Mouse (Mus musculus) liver, embryonic 11.5 days (tissue): Measurements from ENCODE around the gene Matn3. TPM values are rescaled to one million over a fixed set of nuclear protein-coding genes. Genes with fewer than 3 reads are reported as not detected.

Experiments used
- ATAC-seq: fragments of 200-750 bp; cut with Nextera tagmentation; replicated peaks from 2 replicates; pipeline ENCODE4 v1.8.0; 2017; ENCODE audit warnings: moderate number of reproducible peaks, mild to moderate bottlenecking, moderate TSS enrichment, moderate library complexity; ENCODE audit not compliant: low FRiP score
- DNase-seq: peaks from one replicate; pipeline ENCODE4 v3.0.0-alpha.2; 2017; ENCODE audit warnings: low spot score
- H3K27ac ChIP-seq: fragments of 300-500 bp; sonication (generic); 2 replicates; pipeline ENCODE4 v1.5.1; 2014; ENCODE audit warnings: mild to moderate bottlenecking, low read depth, low read length, control low read depth
- H3K27me3 ChIP-seq: fragments of 300-500 bp; sonication (generic); replicated peaks from 2 replicates; pipeline ENCODE4 v1.6.1; 2014; ENCODE audit warnings: low read length, mixed read lengths; ENCODE audit not compliant: control insufficient read depth, insufficient read depth
- H3K36me3 ChIP-seq: fragments of 300-500 bp; sonication (generic); 2 replicates; pipeline ENCODE4 v1.6.1; 2014; ENCODE audit warnings: mild to moderate bottlenecking, low read length, moderate library complexity, mixed read lengths; ENCODE audit not compliant: control insufficient read depth, insufficient read depth
- H3K4me1 ChIP-seq: fragments of 300-500 bp; sonication (generic); replicated peaks from 2 replicates; pipeline ENCODE4 v1.6.1; 2014; ENCODE audit warnings: low read length, mixed read lengths; ENCODE audit not compliant: control insufficient read depth, insufficient read depth
- H3K4me2 ChIP-seq: fragments of 300-500 bp; sonication (generic); 2 replicates; pipeline ENCODE4 v1.6.1; 2014; ENCODE audit warnings: mild to moderate bottlenecking, control low read depth, moderate library complexity
- H3K4me3 ChIP-seq: fragments of 300-500 bp; sonication (generic); 2 replicates; pipeline ENCODE4 v1.5.1; 2014; ENCODE audit warnings: low read depth, low read length, control low read depth
- H3K9ac ChIP-seq: fragments of 300-500 bp; sonication (generic); 2 replicates; pipeline ENCODE4 v1.6.1; 2014; ENCODE audit warnings: low read depth, low read length, control low read depth
- H3K9me3 ChIP-seq: fragments of 300-500 bp; sonication (generic); 2 replicates; pipeline ENCODE4 v1.6.1; 2016; ENCODE audit warnings: low read length, inconsistent platforms, mixed read lengths; ENCODE audit not compliant: control insufficient read depth
- WGBS: fragments of 180-500 bp; shearing (Covaris S2); extraction: QIAGEN DNeasy Blood & Tissue Kit; methylation state at CpG from one replicate; pipeline ENCODE4 v1.1.7; 2014; 5-methylcytosine and 5-hydroxymethylcytosine counted together
- polyA plus RNA-seq: library from polyadenylated mRNA; unstranded; fragments of >200 nt; fragmentation: Nextera tagmentation; extraction: Ambion mirVana; gene quantifications from 2 replicates; pipeline ENCODE4 v1.2.1, GENCODE M21; 2014

Matn3 gene
- polyA plus RNA-seq, 1 experiment from 2014 or later, result 0.37 TPM

- no peak for DNase-seq
- H3K27ac ChIP-seq, result no peak overlapping the region
- no peaks in the 10 kb centered on the region for H3K9me3 ChIP-seq
- WGBS, result 67% methylated on average over 8 of the region's 8 CpGs
- H3K27me3 ChIP-seq, result no peaks in the 10 kb centered on the region
- no peak overlapping the region for H3K4me2 ChIP-seq
- H3K36me3 ChIP-seq, result no peaks in the 10 kb centered on the region
- no peaks in the 10 kb centered on the region for H3K4me1 ChIP-seq
- no peak overlapping the region for H3K4me3 ChIP-seq
- ATAC-seq, result no peak
- H3K9ac ChIP-seq, result no peak overlapping the region
These were observed 45.5 kb downstream of the Matn3 start for GRCm38 (mm10) chr12:8993231-8993630.

DNA sequence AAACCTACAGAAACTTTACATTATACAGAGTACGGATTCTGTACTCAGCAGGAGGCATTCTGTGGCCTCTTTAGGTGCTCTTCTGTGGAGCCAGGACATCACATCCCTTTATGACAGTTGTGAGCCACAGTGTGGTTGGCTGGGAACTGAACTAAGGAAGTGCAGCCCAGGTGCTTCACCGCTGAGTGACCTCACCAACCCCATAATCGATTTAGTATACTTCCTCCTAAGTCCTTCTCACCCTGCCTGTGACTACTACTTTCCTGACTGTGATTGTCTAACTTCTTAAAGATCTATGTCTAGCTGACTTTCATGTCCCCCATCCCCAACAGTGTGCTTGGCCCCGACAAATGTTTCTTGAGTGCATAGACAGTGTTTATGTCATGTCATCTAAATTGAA, 50.6 kb downstream of the Matn3 start:
- H3K4me3 ChIP-seq, result no peak overlapping the region
- no peak overlapping the region for H3K9ac ChIP-seq
- no peak for DNase-seq
- no peak overlapping the region for H3K27ac ChIP-seq
- H3K36me3 ChIP-seq, result no peaks in the 10 kb centered on the region
- WGBS, result 75% methylated on average over 4 of the region's 4 CpGs
- H3K9me3 ChIP-seq, result no peaks in the 10 kb centered on the region
- ATAC-seq, result no peak
- H3K27me3 ChIP-seq, result no peaks in the 10 kb centered on the region
- no peaks in the 10 kb centered on the region for H3K4me1 ChIP-seq
- H3K4me2 ChIP-seq, result no peak overlapping the region

GRCm38 (mm10) chr12:9002038-9002648, 54.4 kb downstream of the Matn3 start:
- WGBS, result 16% methylated on average over 5 of the region's 5 CpGs
- no peak for ATAC-seq
- H3K4me1 ChIP-seq, result no peaks in the 10 kb centered on the region
- no peaks in the 10 kb centered on the region for H3K9me3 ChIP-seq
- no peak overlapping the region for H3K4me3 ChIP-seq
- H3K9ac ChIP-seq, result no peak overlapping the region
- no peaks in the 10 kb centered on the region for H3K36me3 ChIP-seq
- no peaks in the 10 kb centered on the region for H3K27me3 ChIP-seq
- no peak overlapping the region for H3K27ac ChIP-seq
- DNase-seq, result no peak
- H3K4me2 ChIP-seq, result no peak overlapping the region

GRCm38 (mm10) chr12:9007146-9007545, 59.4 kb downstream of the Matn3 start:
- WGBS, result 43% methylated on average over 4 of the region's 4 CpGs
- DNase-seq (no peak), ATAC-seq (no peak)
- H3K4me3 ChIP-seq, result no peak overlapping the region
- H3K27ac ChIP-seq, result no peak overlapping the region
- no peaks in the 10 kb centered on the region for H3K4me1 ChIP-seq
- no peak overlapping the region for H3K9ac ChIP-seq
- no peaks in the 10 kb centered on the region for H3K27me3 ChIP-seq
- no peaks in the 10 kb centered on the region for H3K36me3 ChIP-seq
- H3K9me3 ChIP-seq, result no peaks in the 10 kb centered on the region
- H3K4me2 ChIP-seq, result no peak overlapping the region

GRCm38 (mm10) chr12:9007811-9008210, 60.1 kb downstream of the Matn3 start:
- no peak overlapping the region for H3K4me3 ChIP-seq
- DNase-seq (no peak), ATAC-seq (no peak)
- no peaks in the 10 kb centered on the region for H3K27me3 ChIP-seq
- no peaks in the 10 kb centered on the region for H3K36me3 ChIP-seq
- WGBS, result 86% methylated on average over 6 of the region's 6 CpGs
- no peaks in the 10 kb centered on the region for H3K4me1 ChIP-seq
- no peaks in the 10 kb centered on the region for H3K9me3 ChIP-seq
- H3K4me2 ChIP-seq, result no peak overlapping the region
- no peak overlapping the region for H3K27ac ChIP-seq
- H3K9ac ChIP-seq, result no peak overlapping the region

- Histone ChIP-seq H3K27ac (no peak overlapping the region), H3K27me3 (no peaks in the 10 kb centered on the region), H3K9me3 (no peaks in the 10 kb centered on the region), H3K36me3 (no peaks in the 10 kb centered on the region), H3K9ac (no peak overlapping the region), H3K4me2 (no peak overlapping the region), H3K4me3 (no peak overlapping the region), H3K4me1 (no peaks in the 10 kb centered on the region)
- no peak for ATAC-seq
- no peak for DNase-seq
- 59% methylated on average over 4 of the region's 4 CpGs for WGBS
These were observed 62.6 kb downstream of the Matn3 start for GRCm38 (mm10) chr12:9010311-9010710.

- H3K27ac ChIP-seq, result no peak overlapping the region
- H3K36me3 ChIP-seq, result no peaks in the 10 kb centered on the region
- no peak for DNase-seq
- no peaks in the 10 kb centered on the region for H3K4me1 ChIP-seq
- no peaks in the 10 kb centered on the region for H3K27me3 ChIP-seq
- ATAC-seq, result no peak
- H3K9me3 ChIP-seq, result no peaks in the 10 kb centered on the region
- 90% methylated on average over 9 of the region's 9 CpGs for WGBS
- no peak overlapping the region for H3K9ac ChIP-seq
- H3K4me3 ChIP-seq, result no peak overlapping the region
- no peak overlapping the region for H3K4me2 ChIP-seq
These were observed 68.6 kb downstream of the Matn3 start for GRCm38 (mm10) chr12:9016376-9016775.

GRCm38 (mm10) chr12:9020431-9020830, 72.7 kb downstream of the Matn3 start:
- Histone ChIP-seq H3K4me1 (no peaks in the 10 kb centered on the region), H3K4me2 (no peak overlapping the region), H3K4me3 (no peak overlapping the region), H3K27me3 (no peaks in the 10 kb centered on the region), H3K36me3 (no peaks in the 10 kb centered on the region), H3K9ac (no peak overlapping the region), H3K27ac (no peak overlapping the region), H3K9me3 (no peaks in the 10 kb centered on the region)
- WGBS, result 91% methylated on average over 8 of the region's 8 CpGs
- ATAC-seq (no peak), DNase-seq (no peak)

GRCm38 (mm10) chr12:9020986-9021385, 73.3 kb downstream of the Matn3 start:
- Histone ChIP-seq H3K27ac (no peak overlapping the region), H3K9ac (no peak overlapping the region), H3K9me3 (no peaks in the 10 kb centered on the region), H3K36me3 (no peaks in the 10 kb centered on the region), H3K4me3 (no peak overlapping the region), H3K4me2 (no peak overlapping the region), H3K27me3 (no peaks in the 10 kb centered on the region), H3K4me1 (no peaks in the 10 kb centered on the region)
- no peak for DNase-seq
- 51% methylated on average over 3 of the region's 3 CpGs for WGBS
- ATAC-seq, result no peak
